Mouse (Mus musculus) liver, adult (tissue): Measurements from ENCODE around the gene Elmo1.

Experiments
- GATA4 ChIP-seq: IDR thresholded peaks from 2 replicates; pipeline ENCODE4 v1.6.1; 2014; ENCODE audit warnings: mild to moderate bottlenecking, low read length; ENCODE audit not compliant: insufficient replicate concordance

Elmo1 gene

GRCm38 (mm10) chr13:20283891-20284290 lies 193.5 kb downstream of the Elmo1 start:
- TF ChIP-seq GATA4, result no peak

DNA sequence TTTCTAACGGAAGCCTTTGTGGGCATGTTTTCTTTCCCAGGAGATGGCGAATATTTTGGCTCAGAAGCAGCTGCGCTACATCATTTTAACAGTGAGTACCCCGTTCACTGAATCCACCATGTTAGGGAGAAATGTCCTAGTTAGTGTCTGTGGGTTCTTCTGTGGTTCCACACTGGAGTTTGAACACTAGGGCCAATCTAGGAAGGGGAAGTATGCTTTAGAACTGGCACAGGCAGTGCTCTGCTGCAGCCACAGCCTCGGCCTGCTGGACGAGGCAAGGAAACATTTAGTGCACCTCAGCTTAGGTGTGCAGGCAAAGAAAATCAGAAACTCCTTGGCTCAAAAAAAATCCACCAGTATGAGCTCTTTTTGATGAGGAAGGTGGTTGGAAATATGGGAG lies 196.3 kb downstream of the Elmo1 start:
- no peak for TF ChIP-seq GATA4

DNA sequence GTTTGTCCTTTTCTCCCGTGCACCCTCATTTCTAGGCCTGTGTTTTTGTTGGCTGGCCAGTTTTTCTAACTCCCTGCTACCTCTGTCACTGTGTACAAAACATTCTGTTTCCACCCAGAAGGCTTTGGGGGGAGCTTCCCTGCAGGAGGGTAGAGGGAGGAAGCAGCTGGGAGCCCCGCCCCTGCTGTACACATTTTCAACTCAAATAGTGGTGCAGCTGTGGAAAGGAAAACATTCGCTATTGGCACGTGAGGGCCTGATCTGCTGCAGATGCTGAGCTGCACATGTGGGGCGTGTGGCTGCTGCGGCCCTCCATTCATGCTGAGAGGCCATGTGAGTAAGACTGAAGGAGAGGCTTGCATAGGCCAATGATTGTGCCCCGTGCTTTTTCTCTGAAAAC lies 198.0 kb downstream of the Elmo1 start:
- TF ChIP-seq GATA4, result no peak

DNA sequence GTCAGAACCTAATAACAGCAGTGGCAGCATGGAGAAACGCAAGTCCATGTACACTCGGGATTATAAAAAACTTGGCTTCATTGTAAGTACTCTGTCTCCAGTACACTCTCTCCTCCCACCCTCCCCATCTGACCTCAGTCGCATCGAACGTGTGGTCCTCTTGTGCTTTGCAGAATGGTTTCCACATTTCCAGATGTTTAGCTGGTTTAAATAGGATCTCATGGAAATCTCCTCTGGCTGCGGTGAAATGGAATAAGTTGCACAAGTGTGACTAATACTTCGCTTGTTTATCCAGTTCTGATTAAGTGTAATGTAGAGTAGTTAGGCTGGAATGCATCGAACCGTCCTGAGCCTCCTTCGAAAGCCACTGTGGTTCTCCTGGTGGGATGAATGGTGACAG lies 200.0 kb downstream of the Elmo1 start:
- TF ChIP-seq GATA4, result no peak

- no peak for TF ChIP-seq GATA4
These were observed 202.0 kb downstream of the Elmo1 start for GRCm38 (mm10) chr13:20292348-20292747.

DNA sequence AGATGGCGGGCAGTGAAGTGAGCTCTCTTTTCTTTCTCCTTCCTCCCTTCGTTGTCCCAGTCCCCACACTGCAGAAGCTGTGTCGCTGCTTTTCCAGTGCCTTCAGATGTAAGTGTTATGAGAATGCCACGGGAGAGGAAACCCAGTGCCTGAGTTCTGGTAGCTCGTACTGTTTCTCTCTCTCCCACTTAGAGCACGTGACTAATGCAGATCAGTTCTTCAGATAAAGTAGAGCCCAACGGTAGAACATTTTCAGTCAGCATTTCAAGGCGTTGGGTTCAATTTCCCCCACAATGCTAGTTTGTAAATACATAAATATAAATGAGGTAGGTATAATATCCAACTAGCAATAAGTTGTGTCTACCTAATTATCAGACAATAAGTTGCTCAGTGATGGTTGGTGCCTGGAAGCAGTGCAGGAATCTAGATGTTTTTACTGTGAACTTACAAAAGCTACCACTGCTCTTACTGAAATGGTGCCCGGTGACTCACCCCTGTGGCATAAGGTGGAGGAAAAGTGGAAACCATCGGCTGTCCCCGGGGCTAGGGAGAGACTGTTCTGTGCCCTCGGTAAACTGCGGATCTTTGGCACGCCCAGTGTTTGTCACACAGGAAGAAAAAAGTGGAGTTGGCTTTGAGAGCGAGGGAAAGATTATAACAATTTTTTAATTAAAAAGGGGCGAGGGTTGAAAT lies 205.0 kb downstream of the Elmo1 start:
- TF ChIP-seq GATA4, result no peak

DNA sequence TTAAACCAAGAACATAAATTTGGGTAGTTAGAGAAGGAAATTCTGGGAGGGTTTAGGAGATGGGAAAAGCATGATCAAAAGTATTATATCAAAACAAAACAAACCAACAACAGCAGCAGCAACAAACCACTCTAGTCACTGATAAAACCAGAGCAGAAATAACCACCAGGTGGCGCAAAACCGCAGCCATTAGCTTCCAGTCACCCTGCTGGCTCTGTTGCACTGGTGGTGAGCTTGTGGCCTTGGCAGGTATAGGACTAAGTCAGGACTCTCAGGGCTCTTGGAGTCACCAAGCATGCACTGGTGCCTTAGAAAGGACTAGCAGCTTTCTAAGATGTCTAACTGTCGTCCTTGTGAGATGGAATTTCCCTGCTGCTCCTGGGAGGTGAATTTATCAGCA lies 207.4 kb downstream of the Elmo1 start:
- TF ChIP-seq GATA4, result no peak

- no peak for TF ChIP-seq GATA4
These were observed 209.0 kb downstream of the Elmo1 start for GRCm38 (mm10) chr13:20299424-20299823.

- no peak for TF ChIP-seq GATA4
These were observed 209.7 kb downstream of the Elmo1 start for GRCm38 (mm10) chr13:20300052-20300564.

GRCm38 (mm10) chr13:20300626-20301025 lies 210.2 kb downstream of the Elmo1 start:
- TF ChIP-seq GATA4, result no peak

- no peak for TF ChIP-seq GATA4
These were observed 211.4 kb downstream of the Elmo1 start for GRCm38 (mm10) chr13:20301760-20302159.

- no peak for TF ChIP-seq GATA4
These were observed 215.2 kb downstream of the Elmo1 start for GRCm38 (mm10) chr13:20305621-20306020.

GRCm38 (mm10) chr13:20306180-20307177 lies 216.1 kb downstream of the Elmo1 start:
- TF ChIP-seq GATA4, result no peak

GRCm38 (mm10) chr13:20307381-20307780 lies 217.0 kb downstream of the Elmo1 start:
- TF ChIP-seq GATA4, result no peak

GRCm38 (mm10) chr13:20311612-20312011 lies 221.2 kb downstream of the Elmo1 start:
- no peak for TF ChIP-seq GATA4

- no peak for TF ChIP-seq GATA4
These were observed 222.9 kb downstream of the Elmo1 start for GRCm38 (mm10) chr13:20313345-20313744.
